Mouse (Mus musculus): ENCODE results near the gene Tada1.

Tada1 gene

GRCm38 (mm10) chr1:166385431-166385830 is 6.5 kb downstream of the Tada1 start:
- DNase-seq (ENCODE audit: low read depth): no peak

GRCm38 (mm10) chr1:166388511-166388910 is 9.6 kb downstream of the Tada1 start:
- no peak for DNase-seq (ENCODE audit: low read depth)

- DNase-seq (ENCODE audit: low read depth): no peak
Observed at GRCm38 (mm10) chr1:166389406-166390125, 10.7 kb downstream of the Tada1 start.

- DNase-seq (ENCODE audit: low read depth): no peak
Observed at GRCm38 (mm10) chr1:166391671-166392070, 12.8 kb downstream of the Tada1 start.

GRCm38 (mm10) chr1:166394770-166395169 is 15.9 kb downstream of the Tada1 start:
- no peak for DNase-seq (ENCODE audit: low read depth)

GRCm38 (mm10) chr1:166395661-166396060 is 16.8 kb downstream of the Tada1 start:
- DNase-seq (ENCODE audit: low read depth): no peak

- no peak for DNase-seq (ENCODE audit: low read depth)
Observed at GRCm38 (mm10) chr1:166396381-166396780, 17.5 kb downstream of the Tada1 start.

- no peak for DNase-seq (ENCODE audit: low read depth)
Observed at GRCm38 (mm10) chr1:166401455-166401854, 22.6 kb downstream of the Tada1 start.

GRCm38 (mm10) chr1:166402003-166402402 is 23.1 kb downstream of the Tada1 start:
- no peak for DNase-seq (ENCODE audit: low read depth)

GRCm38 (mm10) chr1:166403846-166404245 is 24.9 kb downstream of the Tada1 start:
- no peak for DNase-seq (ENCODE audit: low read depth)

GRCm38 (mm10) chr1:166409177-166409700 is 30.3 kb downstream of the Tada1 start:
- DNase-seq (ENCODE audit: low read depth): no peak

GRCm38 (mm10) chr1:166409701-166410220 is 30.9 kb downstream of the Tada1 start, which contains the start of gene Pogk:
Gene Pogk (minus strand): TSS chr1:166409863.
- DNase-seq (ENCODE audit: low read depth): peak; percentile 51

- DNase-seq (ENCODE audit: low read depth): no peak
Observed at GRCm38 (mm10) chr1:166411541-166411940, 32.6 kb downstream of the Tada1 start.

GRCm38 (mm10) chr1:166412266-166412665 is 33.4 kb downstream of the Tada1 start:
- no peak for DNase-seq (ENCODE audit: low read depth)

GRCm38 (mm10) chr1:166429053-166429452 is 50.2 kb downstream of the Tada1 start:
- DNase-seq (ENCODE audit: low read depth): no peak

- DNase-seq (ENCODE audit: low read depth): no peak
Observed at GRCm38 (mm10) chr1:166429809-166430431, 51.0 kb downstream of the Tada1 start.

GRCm38 (mm10) chr1:166439426-166439825 is 60.5 kb downstream of the Tada1 start:
- DNase-seq (ENCODE audit: low read depth): no peak

- DNase-seq (ENCODE audit: low read depth): no peak
Observed at GRCm38 (mm10) chr1:166441992-166442391, 63.1 kb downstream of the Tada1 start.

Measured in c-Kit-positive CD71-negative TER-119-negative erythroid progenitor cells, embryonic 14.5 days (primary cell).